Mouse (Mus musculus) liver, adult 2 months (tissue): ENCODE data around the gene Bptf.
"Not testable (repeated sequence)": the region's sequence is repeated elsewhere in the genome, so short reads cannot be mapped to it uniquely, and the experiment has no call there.

Experiments used
- CTCF ChIP-seq: fragments of 200-500 bp; IDR thresholded peaks from 2 replicates; pipeline ENCODE4 v1.5.1; 2011; ENCODE audit warnings: low read depth, low read length, control low read depth
- POLR2A ChIP-seq: fragments of 200-500 bp; IDR thresholded peaks from 2 replicates; pipeline ENCODE4 v1.6.1; 2011; ENCODE audit warnings: low read length, control low read depth; ENCODE audit not compliant: insufficient read depth; ENCODE audit errors: extremely low read depth

GRCm38 (mm10) chr11:107059634-107060033 is 72.3 kb downstream of the Bptf start:
- not testable (repeated sequence) for TF ChIP-seq CTCF, POLR2A
